Mouse (Mus musculus): ENCODE data around the gene Foxi3.

DNA sequence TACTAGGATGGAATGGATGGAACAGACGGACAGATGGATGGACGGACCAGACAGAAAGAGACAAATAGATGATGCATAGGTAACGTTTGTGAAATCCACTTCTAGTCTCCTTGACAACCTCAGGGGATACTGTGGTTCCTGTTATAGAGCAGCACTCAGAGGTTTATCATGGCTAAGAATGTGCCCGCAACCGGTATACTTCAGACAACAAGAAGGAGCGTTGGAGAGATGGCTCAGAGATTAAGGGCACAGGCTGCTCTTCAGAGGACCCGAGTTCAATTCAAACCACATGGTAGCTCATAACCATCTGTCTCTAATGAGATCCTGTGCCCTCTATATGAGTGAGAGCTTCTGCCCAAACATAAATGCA, 44.0 kb upstream of the Foxi3 start:
- no peak for TF ChIP-seq RAD21 (IDR thresholded peaks at IDR 0.05; ENCODE audit: low read depth, low read length)
- no peak for TF ChIP-seq CTCF (conservative IDR thresholded peaks at IDR 0.05 in 1 of 2, IDR thresholded peaks at IDR 0.05 in 1 of 2; ENCODE audit: low read depth in 2 of 2, low read length in 2 of 2)
- TF ChIP-seq ZNF384 (IDR thresholded peaks at IDR 0.05; ENCODE audit: low read depth, low read length) = no peak
- no peak for TF ChIP-seq USF2 (conservative IDR thresholded peaks at IDR 0.05; ENCODE audit: low read depth, low read length)
- no peak for TF ChIP-seq POLR2AphosphoS2 (IDR thresholded peaks at IDR 0.05; ENCODE audit: low read depth, low read length)
- TF ChIP-seq POLR2A (IDR thresholded peaks at IDR 0.05; ENCODE audit: low read depth, low read length) = no peak

Data from CH12.LX (cell line).